Mouse (Mus musculus) spleen, adult 2 months (tissue): ENCODE measurements at regions not wholly inside any gene's neighbourhood (a gene's known extent, or its start where the extent isn't known, plus 50 kb on each side); places are given as distances from the start of the nearest gene placed in this dataset.

Source experiments
- DNase-seq, 2 experiments: peaks; one replicate each; pipeline versions ENCODE4 v3.0.0 to v3.0.0-alpha.2; 2012 to 2021; ENCODE audit warnings: low spot score in 2 of 2, low read depth in 1 of 2
- H3K27ac ChIP-seq: fragments of 200-500 bp; 2 replicates; pipeline ENCODE4 v1.5.1; 2012; ENCODE audit warnings: low read length, inconsistent platforms; ENCODE audit not compliant: insufficient read depth
- H3K27me3 ChIP-seq: fragments of 200-500 bp; 2 replicates; pipeline ENCODE4 v1.6.1; 2012; ENCODE audit warnings: mild to moderate bottlenecking, moderate library complexity, low read length, inconsistent platforms; ENCODE audit not compliant: control insufficient read depth, insufficient read depth
- H3K36me3 ChIP-seq: fragments of 200-500 bp; 2 replicates; pipeline ENCODE4 v1.6.1; 2012; ENCODE audit warnings: mild to moderate bottlenecking, low read length, inconsistent platforms; ENCODE audit not compliant: control insufficient read depth, insufficient read depth
- H3K4me1 ChIP-seq: fragments of 200-500 bp; 2 replicates; pipeline ENCODE4 v1.6.1; 2011; ENCODE audit warnings: inconsistent platforms; ENCODE audit not compliant: control insufficient read depth, insufficient read depth, insufficient read length
- H3K4me3 ChIP-seq: fragments of 200-500 bp; 2 replicates; pipeline ENCODE4 v1.5.1; 2011; ENCODE audit warnings: mild to moderate bottlenecking, inconsistent platforms; ENCODE audit not compliant: insufficient read depth, insufficient read length; ENCODE audit errors: extremely low read depth
- CTCF ChIP-seq: fragments of 200-500 bp; IDR thresholded peaks from 2 replicates; pipeline ENCODE4 v1.5.1; 2011; ENCODE audit warnings: mild to moderate bottlenecking, inconsistent platforms; ENCODE audit not compliant: insufficient read depth, insufficient read length, insufficient replicate concordance; ENCODE audit errors: extremely low read depth
- POLR2A ChIP-seq: fragments of 200-500 bp; IDR thresholded peaks from 2 replicates; pipeline ENCODE4 v1.6.1; 2011; ENCODE audit warnings: low read depth, low read length, inconsistent platforms
- WGBS: fragments of 180-500 bp; shearing (Covaris S2); methylation state at CpG from one replicate; pipeline ENCODE4 v1.1.7; 2018; 5-methylcytosine and 5-hydroxymethylcytosine counted together

DNA sequence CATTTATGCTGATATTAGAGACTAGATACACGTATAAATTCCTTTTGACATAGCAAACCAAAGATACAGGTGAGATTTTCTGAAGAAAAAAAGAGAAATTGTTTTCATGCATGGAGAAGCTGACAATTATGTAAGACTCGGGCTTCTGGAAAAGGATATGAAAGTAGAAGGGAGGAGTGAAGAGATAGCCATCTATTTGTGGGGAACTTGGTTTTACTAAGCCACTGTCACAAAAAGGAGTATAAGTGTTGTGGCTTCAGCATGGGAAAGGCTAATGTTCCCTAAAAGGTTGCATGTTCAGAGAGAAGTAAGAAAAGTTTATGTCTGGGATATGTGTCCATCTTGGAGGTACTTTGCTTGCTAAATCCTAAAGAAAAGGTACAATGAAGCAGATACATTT is 390.8 kb upstream of the Chl1 start:
- DNase-seq = no peak
- no peak for TF ChIP-seq POLR2A
- no peaks in the 10 kb centered on the region for H3K36me3 ChIP-seq
- H3K27ac ChIP-seq = no peak overlapping the region
- no peaks in the 10 kb centered on the region for H3K4me1 ChIP-seq
- H3K4me3 ChIP-seq = no peak overlapping the region
- H3K27me3 ChIP-seq = no peaks in the 10 kb centered on the region
- 49% methylated on average over 2 of the region's 2 CpGs for WGBS

DNA sequence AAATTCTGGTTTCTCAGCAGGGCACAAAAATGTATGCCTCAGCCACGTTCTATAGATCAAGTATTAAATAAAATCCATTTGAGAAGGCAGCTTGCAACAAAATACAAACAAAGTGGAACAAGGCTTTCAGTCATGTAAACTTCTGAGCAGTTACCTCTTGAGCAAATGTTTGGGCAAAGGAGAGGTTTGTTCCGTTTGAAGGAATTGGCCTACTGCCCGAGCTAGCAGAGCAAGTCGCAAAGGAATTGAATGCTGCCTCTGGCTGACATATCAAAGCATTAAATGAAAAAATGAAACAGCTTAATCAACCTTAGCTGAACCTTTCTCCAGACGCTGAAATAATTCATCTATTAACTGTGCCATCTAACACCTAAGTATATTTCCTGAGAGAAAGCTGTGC is 369.5 kb upstream of the Chl1 start:
- no peak for DNase-seq
- no peak overlapping the region for H3K4me3 ChIP-seq
- no peak overlapping the region for H3K27ac ChIP-seq
- no peak for TF ChIP-seq CTCF
- TF ChIP-seq POLR2A = no peak
- H3K4me1 ChIP-seq = no peaks in the 10 kb centered on the region
- WGBS = 82% methylated on average over 5 of the region's 5 CpGs
- H3K36me3 ChIP-seq = no peaks in the 10 kb centered on the region
- H3K27me3 ChIP-seq = no peaks in the 10 kb centered on the region

DNA sequence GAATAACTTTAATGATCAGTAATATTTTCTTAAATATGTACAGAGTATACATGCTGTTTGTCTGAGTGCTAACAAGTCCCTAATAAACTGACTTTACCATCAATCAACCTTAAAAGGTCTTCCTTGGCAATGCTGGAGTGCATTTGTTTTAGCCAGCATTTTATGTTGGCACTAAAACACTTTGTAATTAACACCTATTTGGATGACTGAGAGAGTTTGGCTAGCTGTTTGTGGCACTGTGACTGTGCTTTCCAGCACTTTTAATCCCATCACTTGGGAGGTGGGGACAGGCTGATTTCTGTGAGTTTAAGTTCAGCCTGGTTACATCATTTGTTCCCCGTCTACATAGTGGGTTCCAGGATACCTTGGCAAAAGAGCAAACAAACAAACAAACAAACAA is 332.5 kb upstream of the Chl1 start:
- Histone ChIP-seq H3K4me3 (no peak overlapping the region), H3K36me3 (no peaks in the 10 kb centered on the region), H3K4me1 (no peaks in the 10 kb centered on the region), H3K27me3 (no peaks in the 10 kb centered on the region), H3K27ac (no peak overlapping the region)
- TF ChIP-seq CTCF = no peak
- no peak for TF ChIP-seq POLR2A
- DNase-seq = no peak
- 82% methylated on average over 1 of the region's 1 CpGs for WGBS

DNA sequence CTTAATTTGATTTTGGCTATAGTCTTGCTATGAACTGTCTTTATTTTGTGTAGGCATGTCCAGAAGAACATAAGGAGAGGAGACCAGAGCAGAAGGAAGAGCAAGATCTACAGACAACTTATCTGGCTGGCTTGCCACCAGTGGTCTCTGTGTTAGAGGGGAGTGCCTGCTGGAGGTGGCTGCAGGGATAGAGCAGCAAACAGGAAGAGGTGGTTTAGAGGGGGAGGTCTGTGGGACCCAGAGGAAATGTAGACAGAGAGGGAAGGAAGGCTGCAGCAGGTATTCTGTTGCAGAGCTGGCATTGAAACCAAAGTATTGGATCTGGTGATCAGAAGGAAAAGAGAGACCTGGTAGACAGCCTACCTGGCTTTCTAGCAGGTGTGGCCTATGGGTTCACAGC is 327.0 kb upstream of the Chl1 start:
- no peak for TF ChIP-seq POLR2A
- no peak for TF ChIP-seq CTCF
- Histone ChIP-seq H3K36me3 (no peaks in the 10 kb centered on the region), H3K27ac (no peak overlapping the region), H3K27me3 (no peaks in the 10 kb centered on the region), H3K4me3 (no peak overlapping the region), H3K4me1 (no peaks in the 10 kb centered on the region)
- no peak for DNase-seq

DNA sequence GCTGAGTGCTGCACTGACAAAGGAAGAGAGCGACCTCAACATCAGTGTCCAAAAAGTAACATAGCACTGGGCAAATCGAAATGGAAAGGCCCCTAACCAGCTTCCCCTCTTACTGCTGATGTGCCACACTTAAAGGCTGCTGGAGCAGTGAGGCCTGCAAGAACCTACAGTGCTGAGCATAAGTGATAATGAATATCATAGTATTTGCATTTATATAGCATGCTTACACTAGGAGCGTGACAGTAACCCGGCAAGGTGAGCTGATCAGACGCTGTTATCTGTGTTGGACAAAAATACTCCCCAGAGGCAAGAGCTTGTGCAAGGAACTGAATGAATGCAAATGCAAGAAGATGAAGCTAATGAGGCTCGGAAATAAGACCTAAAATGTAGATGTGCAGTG is 313.5 kb upstream of the Chl1 start:
- H3K36me3 ChIP-seq = no peaks in the 10 kb centered on the region
- H3K27ac ChIP-seq = no peak overlapping the region
- DNase-seq = no peak
- 82% methylated on average over 6 of the region's 6 CpGs for WGBS
- no peaks in the 10 kb centered on the region for H3K4me1 ChIP-seq
- H3K27me3 ChIP-seq = no peaks in the 10 kb centered on the region
- no peak for TF ChIP-seq CTCF
- TF ChIP-seq POLR2A = no peak
- H3K4me3 ChIP-seq = no peak overlapping the region

DNA sequence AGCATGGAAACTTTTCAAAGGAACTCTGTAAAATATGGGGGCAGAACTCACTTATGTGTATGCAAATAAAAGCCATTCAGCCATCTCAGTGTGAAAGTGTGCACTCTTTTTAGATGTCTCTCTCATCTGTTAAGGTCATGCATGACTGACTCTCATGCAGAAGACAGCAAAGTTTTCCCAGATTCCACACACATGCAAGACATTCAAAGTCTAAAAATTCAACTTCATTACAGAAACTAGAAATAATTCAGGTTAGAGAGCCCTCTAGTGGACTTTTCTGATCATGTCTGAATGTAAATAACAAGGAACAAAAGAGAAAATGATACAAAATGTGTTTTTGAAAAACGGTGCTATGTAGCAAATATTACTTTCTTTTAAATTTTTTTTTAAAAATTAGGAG is 308.8 kb upstream of the Chl1 start:
- H3K4me3 ChIP-seq = no peak overlapping the region
- no peak for DNase-seq
- TF ChIP-seq CTCF (no peak), POLR2A (no peak)
- no peaks in the 10 kb centered on the region for H3K27me3 ChIP-seq
- no peak overlapping the region for H3K27ac ChIP-seq
- WGBS = 6% methylated on average over 1 of the region's 1 CpGs
- no peaks in the 10 kb centered on the region for H3K36me3 ChIP-seq
- no peaks in the 10 kb centered on the region for H3K4me1 ChIP-seq

DNA sequence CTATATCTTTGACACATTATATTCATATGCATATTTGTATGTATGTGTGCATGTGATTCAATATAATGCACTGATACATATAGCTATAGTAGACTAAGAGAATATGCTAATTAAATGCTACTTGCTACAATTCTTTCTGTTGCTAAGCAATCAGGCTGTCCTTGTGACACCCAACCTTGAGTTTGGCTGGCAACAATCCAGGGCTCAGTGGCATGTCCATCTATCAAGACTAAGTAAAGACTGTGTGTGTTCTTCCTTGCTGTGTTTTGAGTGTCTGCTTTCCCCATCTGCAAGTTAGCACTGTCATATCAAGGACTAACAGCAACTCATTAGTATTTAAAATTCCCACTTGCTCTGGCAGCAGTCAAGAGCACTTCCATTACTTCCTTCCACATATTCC is 301.2 kb upstream of the Chl1 start:
- Histone ChIP-seq H3K4me1 (no peaks in the 10 kb centered on the region), H3K36me3 (no peaks in the 10 kb centered on the region), H3K27me3 (no peaks in the 10 kb centered on the region), H3K4me3 (no peak overlapping the region), H3K27ac (no peak overlapping the region)
- DNase-seq = no peak
- no peak for TF ChIP-seq POLR2A
- TF ChIP-seq CTCF = no peak

DNA sequence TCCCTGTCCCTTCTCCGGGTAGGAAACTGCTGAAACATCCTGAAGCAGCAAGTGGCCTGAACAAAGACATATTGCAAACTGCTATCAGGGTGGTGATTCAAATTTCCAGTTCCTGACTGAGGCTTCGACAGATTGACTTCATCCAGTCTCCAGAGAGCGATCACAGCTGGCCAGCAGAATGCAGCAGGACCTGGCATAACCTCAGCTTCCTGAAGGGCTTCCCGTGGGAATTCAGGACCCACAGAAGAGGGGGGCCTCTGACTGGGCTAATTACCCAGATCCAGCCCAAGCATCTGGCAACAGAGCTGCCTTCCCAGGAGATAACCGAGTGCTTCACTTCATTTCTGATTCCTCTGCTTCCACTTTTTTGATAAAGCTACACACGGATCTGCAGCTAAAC is 297.2 kb upstream of the Chl1 start:
- H3K27me3 ChIP-seq = no peaks in the 10 kb centered on the region
- no peaks in the 10 kb centered on the region for H3K4me1 ChIP-seq
- no peak overlapping the region for H3K4me3 ChIP-seq
- H3K36me3 ChIP-seq = no peaks in the 10 kb centered on the region
- no peak for TF ChIP-seq CTCF
- no peak for TF ChIP-seq POLR2A
- H3K27ac ChIP-seq = no peak overlapping the region
- no peak for DNase-seq
- WGBS = 48% methylated on average over 6 of the region's 6 CpGs
